Mouse (Mus musculus): ENCODE results near the gene Zbp1. TPM values are rescaled to one million over a fixed set of nuclear protein-coding genes. Genes with fewer than 3 reads are reported as not detected.
A peak's percentile ranks its signal among the peaks of the same experiment; 100 is the strongest.

Gene Zbp1
- total and polyA plus RNA-seq, 2 experiments from 2014 or later = 0.57 TPM; not detected in 1

DNA sequence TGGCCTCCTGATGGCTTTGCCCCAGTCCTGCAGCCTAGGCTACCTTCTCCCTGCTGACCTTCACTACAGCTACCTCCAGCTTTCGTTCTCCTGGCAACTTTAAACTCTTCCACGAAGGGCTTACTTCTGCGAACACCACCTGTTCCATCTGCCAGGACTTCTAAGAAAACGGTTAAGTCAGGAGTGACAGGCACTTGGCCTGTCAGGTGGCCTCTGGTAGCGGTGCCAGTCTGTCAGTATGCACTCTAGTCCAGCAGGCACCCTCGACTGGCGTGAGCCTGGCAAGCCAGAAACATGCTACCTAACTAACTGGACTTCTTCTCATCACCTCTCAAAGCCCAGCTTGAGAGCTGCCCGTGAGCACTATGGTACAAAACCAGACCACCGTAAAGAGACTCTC is 24.9 kb upstream of the Zbp1 start:
- no peak overlapping the region for H3K4me2 ChIP-seq (ENCODE audit: low read depth, low read length, poor library complexity, severe bottlenecking)
- WGBS = 73% methylated on average over 9 of the region's 9 CpGs
- no peaks in the 10 kb centered on the region for H3K9me3 ChIP-seq (ENCODE audit: low read length)
- TF ChIP-seq CTCF (IDR thresholded peaks at IDR 0.05) = no peak
- H3K4me3 ChIP-seq (ENCODE audit: low read depth, low read length) = no peak overlapping the region
- no peak overlapping the region for H3K9ac ChIP-seq (replicated peaks; ENCODE audit: low read length, poor library complexity, severe bottlenecking)
- DNase-seq (ENCODE audit: low spot score) (no peak), ATAC-seq (ENCODE audit: low FRiP score) (no peak)
- peaks cover under 1% of the 10 kb centered on the region; the same call in 1 of the 2 replicates for H3K4me1 ChIP-seq (ENCODE audit: insufficient read depth, low read length)
- H3K27me3 ChIP-seq (ENCODE audit: insufficient read depth, low read length) = no peaks in the 10 kb centered on the region
- H3K27ac ChIP-seq (ENCODE audit: low read depth, low read length) = no peak overlapping the region
- no peaks in the 10 kb centered on the region for H3K36me3 ChIP-seq (ENCODE audit: insufficient read depth, low read length)

DNA sequence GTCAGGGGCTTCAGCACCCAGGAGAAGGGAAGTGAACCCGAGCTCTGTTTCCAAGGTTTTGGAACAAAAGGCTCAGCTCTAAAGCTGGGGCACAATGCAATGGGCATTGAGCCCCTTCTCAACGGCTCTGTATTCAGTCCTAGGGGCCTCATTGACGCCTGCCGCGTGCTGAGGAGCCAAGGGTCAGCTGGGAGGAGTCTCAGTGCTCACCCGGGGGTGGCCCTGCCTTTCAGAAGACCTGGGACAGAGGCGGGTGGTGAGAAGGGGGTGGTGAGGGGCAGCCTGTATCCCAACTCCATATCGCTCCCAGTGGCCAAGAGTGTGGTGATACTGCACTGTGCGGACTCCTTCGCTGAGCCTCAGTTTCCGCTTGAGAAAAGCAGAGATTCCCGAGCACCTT is 24.2 kb upstream of the Zbp1 start:
- WGBS = 27% methylated on average over 12 of the region's 12 CpGs
- ATAC-seq (ENCODE audit: low FRiP score) = peak; percentile 35; the same call in 1 of the 2 replicates
- H3K4me2 ChIP-seq (ENCODE audit: low read depth, low read length, poor library complexity, severe bottlenecking) = no peak overlapping the region
- no peak overlapping the region for H3K9ac ChIP-seq (replicated peaks; ENCODE audit: low read length, poor library complexity, severe bottlenecking)
- no peaks in the 10 kb centered on the region for H3K27me3 ChIP-seq (ENCODE audit: insufficient read depth, low read length)
- H3K27ac ChIP-seq (ENCODE audit: low read depth, low read length) = no peak overlapping the region
- peak; percentile 38 for TF ChIP-seq CTCF (IDR thresholded peaks at IDR 0.05)
- H3K9me3 ChIP-seq (ENCODE audit: low read length) = no peaks in the 10 kb centered on the region
- H3K4me3 ChIP-seq (ENCODE audit: low read depth, low read length) = no peak overlapping the region
- H3K36me3 ChIP-seq (ENCODE audit: insufficient read depth, low read length) = no peaks in the 10 kb centered on the region
- H3K4me1 ChIP-seq (ENCODE audit: insufficient read depth, low read length) = peaks cover 7% of the 10 kb centered on the region; the same call in 1 of the 2 replicates
- DNase-seq (ENCODE audit: low spot score) = peak; percentile 50

DNA sequence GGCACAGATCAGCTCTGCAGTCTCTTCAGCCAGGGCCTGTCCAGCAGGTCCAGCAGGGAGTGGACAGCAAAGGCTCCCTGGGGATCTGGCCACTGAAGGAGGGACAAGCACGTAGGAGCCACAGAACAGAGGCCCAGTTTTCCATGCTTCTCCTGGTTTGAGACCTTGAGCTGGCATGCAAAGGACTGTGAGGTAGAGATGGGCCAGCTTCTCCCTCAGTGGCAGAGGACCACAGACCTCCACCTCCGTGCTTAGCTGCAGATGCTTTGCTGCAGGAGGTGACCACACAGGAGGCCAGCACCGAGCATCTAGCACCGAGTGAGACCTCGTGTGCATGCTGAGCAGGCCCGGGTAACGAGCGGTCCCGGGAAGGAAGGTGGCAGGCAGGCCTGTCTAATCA is 22.0 kb upstream of the Zbp1 start:
- H3K27me3 ChIP-seq (ENCODE audit: insufficient read depth, low read length) = no peaks in the 10 kb centered on the region
- 34% methylated on average over 9 of the region's 9 CpGs for WGBS
- no peak for TF ChIP-seq CTCF (IDR thresholded peaks at IDR 0.05)
- H3K4me1 ChIP-seq (ENCODE audit: insufficient read depth, low read length) = peaks cover 8% of the 10 kb centered on the region
- ATAC-seq (ENCODE audit: low FRiP score) (no peak), DNase-seq (ENCODE audit: low spot score) (no peak)
- no peak overlapping the region for H3K9ac ChIP-seq (replicated peaks; ENCODE audit: low read length, poor library complexity, severe bottlenecking)
- no peaks in the 10 kb centered on the region for H3K36me3 ChIP-seq (ENCODE audit: insufficient read depth, low read length)
- no peaks in the 10 kb centered on the region for H3K9me3 ChIP-seq (ENCODE audit: low read length)
- no peak overlapping the region for H3K4me2 ChIP-seq (ENCODE audit: low read depth, low read length, poor library complexity, severe bottlenecking)
- no peak overlapping the region for H3K27ac ChIP-seq (ENCODE audit: low read depth, low read length)
- H3K4me3 ChIP-seq (ENCODE audit: low read depth, low read length) = no peak overlapping the region

DNA sequence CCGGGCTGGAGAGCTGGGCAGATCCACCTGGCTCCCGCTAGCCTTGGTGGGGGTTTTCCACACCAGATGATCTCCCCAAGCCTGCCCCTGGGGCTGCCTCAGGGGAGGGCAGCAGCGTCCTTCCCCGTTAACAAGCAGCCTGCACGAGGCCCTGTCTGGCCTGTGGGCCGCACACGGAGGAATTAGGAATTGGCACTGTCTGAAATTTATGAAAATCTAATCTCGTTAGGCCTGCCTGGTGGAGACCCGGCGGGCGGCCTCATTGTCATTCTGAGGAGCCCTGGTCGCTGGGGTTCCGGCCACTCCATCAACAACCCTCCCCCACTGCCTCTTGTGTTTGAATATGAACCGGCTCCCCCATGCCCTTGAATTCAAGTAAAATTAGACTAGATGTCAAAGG is 19.8 kb upstream of the Zbp1 start:
- Histone ChIP-seq H3K4me2 (ENCODE audit: low read depth, low read length, poor library complexity, severe bottlenecking) (no peak overlapping the region), H3K27me3 (ENCODE audit: insufficient read depth, low read length) (no peaks in the 10 kb centered on the region), H3K4me3 (ENCODE audit: low read depth, low read length) (no peak overlapping the region), H3K27ac (ENCODE audit: low read depth, low read length) (no peak overlapping the region), H3K4me1 (ENCODE audit: insufficient read depth, low read length) (peaks cover 10% of the 10 kb centered on the region), H3K9me3 (ENCODE audit: low read length) (no peaks in the 10 kb centered on the region), H3K36me3 (ENCODE audit: insufficient read depth, low read length) (no peaks in the 10 kb centered on the region), H3K9ac (replicated peaks; ENCODE audit: low read length, poor library complexity, severe bottlenecking) (no peak overlapping the region)
- WGBS = 21% methylated on average over 14 of the region's 14 CpGs
- no peak for TF ChIP-seq CTCF (IDR thresholded peaks at IDR 0.05)
- no peak for DNase-seq (ENCODE audit: low spot score)
- ATAC-seq (ENCODE audit: low FRiP score) = no peak

DNA sequence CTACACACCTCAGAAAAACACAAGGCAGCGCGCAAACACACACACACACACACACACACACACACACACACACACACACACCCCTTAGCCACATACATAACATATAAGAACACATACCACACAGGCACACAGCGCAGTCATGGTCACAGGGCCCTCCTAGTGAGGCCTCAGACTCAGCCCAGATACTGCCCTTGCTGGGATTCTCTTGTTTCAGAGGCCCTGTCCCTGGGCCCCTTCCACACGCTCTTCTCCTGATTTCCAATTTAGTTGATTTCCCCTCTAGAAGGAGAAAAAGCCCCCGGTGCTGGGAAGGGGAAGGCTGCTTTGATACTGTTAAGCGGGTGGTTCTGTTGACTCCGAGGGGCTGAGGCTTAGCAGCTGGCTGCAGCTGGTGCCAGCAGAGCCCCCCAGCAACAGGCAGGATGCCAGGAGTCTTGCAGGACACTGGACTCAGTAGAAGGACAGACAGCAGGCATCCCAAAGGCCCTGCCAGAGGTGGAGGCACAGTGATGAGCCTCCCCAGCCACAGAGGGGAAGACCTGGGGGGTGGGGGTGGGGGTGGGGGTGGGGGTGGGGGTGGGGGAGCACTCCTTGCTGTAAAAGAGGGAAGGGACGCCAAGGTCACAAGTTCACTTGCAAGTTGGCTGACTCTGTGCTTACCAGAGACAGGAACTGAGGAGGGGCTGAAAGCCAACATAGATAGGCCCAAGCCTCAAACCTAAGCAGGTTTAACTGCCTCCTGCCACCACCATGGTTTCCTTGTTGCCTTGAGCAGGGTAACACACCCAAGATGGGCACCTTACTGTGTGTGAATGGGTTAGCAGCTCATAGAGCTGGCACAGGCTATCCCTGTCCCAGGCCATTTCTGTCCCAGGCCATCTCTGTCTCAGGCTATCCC is 17.0 kb upstream of the Zbp1 start:
- H3K4me3 ChIP-seq (ENCODE audit: low read depth, low read length) = no peak overlapping the region
- no peak for ATAC-seq (ENCODE audit: low FRiP score)
- no peak for TF ChIP-seq CTCF (IDR thresholded peaks at IDR 0.05)
- no peaks in the 10 kb centered on the region for H3K27me3 ChIP-seq (ENCODE audit: insufficient read depth, low read length)
- DNase-seq (ENCODE audit: low spot score) = peak; percentile 67
- 0 out of 2 replicates have a peak overlapping the region, but pooled peaks have one; percentile 3 for H3K27ac ChIP-seq (ENCODE audit: low read depth, low read length)
- no peak overlapping the region for H3K9ac ChIP-seq (replicated peaks; ENCODE audit: low read length, poor library complexity, severe bottlenecking)
- H3K9me3 ChIP-seq (ENCODE audit: low read length) = no peaks in the 10 kb centered on the region
- H3K4me1 ChIP-seq (ENCODE audit: insufficient read depth, low read length) = peaks cover 10% of the 10 kb centered on the region
- H3K4me2 ChIP-seq (ENCODE audit: low read depth, low read length, poor library complexity, severe bottlenecking) = no peak overlapping the region
- H3K36me3 ChIP-seq (ENCODE audit: insufficient read depth, low read length) = peaks cover 13% of the 10 kb centered on the region; the same call in 1 of the 2 replicates
- 49% methylated on average over 8 of the region's 8 CpGs for WGBS

DNA sequence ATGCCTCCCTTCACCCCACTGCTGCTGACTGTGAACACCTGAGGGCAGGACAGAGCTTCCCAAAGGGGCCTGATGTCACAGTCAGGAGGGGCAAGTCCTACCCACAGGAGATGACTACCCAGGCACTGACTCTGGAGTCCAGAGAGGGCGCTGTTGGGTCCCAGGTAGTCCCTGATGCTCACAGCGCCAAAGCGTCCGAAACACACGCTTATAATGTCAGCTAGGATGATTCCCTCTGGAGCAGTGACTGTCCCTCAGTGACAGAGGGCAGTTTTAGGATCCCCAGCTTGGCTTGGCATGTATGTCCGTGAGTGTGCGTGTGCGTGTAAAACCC is 14.0 kb upstream of the Zbp1 start:
- peaks cover 2% of the 10 kb centered on the region; the same call in 1 of the 2 replicates for H3K4me1 ChIP-seq (ENCODE audit: insufficient read depth, low read length)
- DNase-seq (ENCODE audit: low spot score) = no peak

More for the DNA sequence above, 14.0 kb upstream of the Zbp1 start:
- no peak for ATAC-seq (ENCODE audit: low FRiP score)
- no peak overlapping the region for H3K27ac ChIP-seq (ENCODE audit: low read depth, low read length)
- H3K27me3 ChIP-seq (ENCODE audit: insufficient read depth, low read length) = no peaks in the 10 kb centered on the region
- no peak overlapping the region for H3K4me2 ChIP-seq (ENCODE audit: low read depth, low read length, poor library complexity, severe bottlenecking)
- peak; percentile 46 for TF ChIP-seq CTCF (IDR thresholded peaks at IDR 0.05)
- H3K9me3 ChIP-seq (ENCODE audit: low read length) = no peaks in the 10 kb centered on the region
- H3K36me3 ChIP-seq (ENCODE audit: insufficient read depth, low read length) = peaks cover 19% of the 10 kb centered on the region
- H3K4me3 ChIP-seq (ENCODE audit: low read depth, low read length) = no peak overlapping the region
- no peak overlapping the region for H3K9ac ChIP-seq (replicated peaks; ENCODE audit: low read length, poor library complexity, severe bottlenecking)
- 87% methylated on average over 8 of the region's 8 CpGs for WGBS

Data from midbrain, postnatal 0 days (tissue).